Mouse (Mus musculus) left cerebral cortex, postnatal 10 days (tissue): ENCODE data around the gene Zrsr1. TPM values are rescaled to one million over a fixed set of nuclear protein-coding genes. Genes with fewer than 3 reads are reported as not detected.

Experiments
- DNase-seq, 2 experiments: peaks; one replicate each; pipeline ENCODE4 v3.0.0; 2021 to 2022; ENCODE audit warnings: low spot score in 2 of 2, mixed read lengths in 1 of 2; ENCODE audit errors: extremely low spot score in 1 of 2
- intact Hi-C: fragments of 180-260 bp; cut with DNase I; formaldehyde crosslinking; loops from one replicate; pipeline ENCODE4 v1.15.1; 2025
- total RNA-seq, 2 experiments: library from RNA; stranded (reverse); gene quantifications; 2 replicates each; pipeline ENCODE4 v1.2.3; 2021

Gene Zrsr1
- total RNA-seq, result 10 to 100 TPM; 46.9 to 50.4 TPM

DNA sequence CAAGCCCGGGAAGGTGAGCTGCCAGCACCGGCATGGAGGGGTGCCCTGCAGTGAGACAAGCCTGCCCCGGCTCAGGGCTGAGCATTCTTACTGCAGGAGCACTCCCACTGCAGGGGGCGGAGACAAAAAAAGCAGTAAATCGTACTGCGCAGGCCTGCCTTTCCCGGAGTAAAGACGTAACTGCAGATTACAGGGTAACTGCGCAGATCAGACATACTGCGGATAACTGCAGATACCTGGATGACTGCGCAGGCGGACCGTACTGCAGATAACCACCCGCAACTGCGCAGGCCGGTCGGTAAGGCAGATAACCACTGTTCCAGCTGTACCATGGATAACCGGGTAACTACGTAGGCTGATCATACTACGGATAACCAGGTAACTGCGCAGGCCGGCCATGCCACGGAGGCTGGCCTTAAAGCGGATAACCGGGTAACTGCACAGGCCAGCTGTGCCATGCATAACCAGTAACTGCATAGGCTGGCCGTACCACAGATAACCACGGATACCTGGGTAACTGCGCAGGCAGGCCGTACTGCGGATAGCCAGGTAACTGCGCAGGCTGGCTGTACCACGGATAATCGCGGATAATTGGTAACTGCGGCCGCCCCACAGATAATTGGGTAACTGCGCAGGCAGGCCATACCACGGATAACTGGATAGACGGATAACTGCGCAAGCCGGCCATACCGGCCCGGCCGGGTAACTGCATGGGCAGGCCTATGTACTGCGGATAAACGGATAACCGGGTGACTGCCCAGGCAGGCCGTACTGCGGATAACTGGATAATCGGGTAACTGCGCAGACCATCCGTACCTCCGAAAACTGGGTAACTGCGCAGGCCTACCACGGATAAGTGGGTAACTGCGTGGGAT, at the start of gene Zrsr1:
TSS of gene Zrsr1 (plus strand) at position 171 of the 875 bp plus-strand sequence.
- intact Hi-C loops, result loop anchor here (10.0 kb wide), 1 partner anchor 747 kb away; no protein-coding TSS in a partner anchor
- peak; percentile 58 to 76 for DNase-seq

- DNase-seq, result no peak
- intact Hi-C loops, result no loop called here
Measured at GRCm38 (mm10) chr11:22922546-22922945, 49.3 kb upstream of the Zrsr1 start.

GRCm38 (mm10) chr11:22923606-22924005, 48.2 kb upstream of the Zrsr1 start:
- no peak for DNase-seq
- intact Hi-C loops, result no loop called here

- intact Hi-C loops, result no loop called here
- DNase-seq, result no peak
Measured at GRCm38 (mm10) chr11:22928586-22929169, 43.1 kb upstream of the Zrsr1 start.

GRCm38 (mm10) chr11:22930129-22930528, 41.7 kb upstream of the Zrsr1 start:
- intact Hi-C loops, result no loop called here
- peak in 1 of 2 experiments; percentile 27 for DNase-seq

GRCm38 (mm10) chr11:22931320-22931905, 40.4 kb upstream of the Zrsr1 start:
- intact Hi-C loops, result no loop called here
- DNase-seq, result no peak

DNA sequence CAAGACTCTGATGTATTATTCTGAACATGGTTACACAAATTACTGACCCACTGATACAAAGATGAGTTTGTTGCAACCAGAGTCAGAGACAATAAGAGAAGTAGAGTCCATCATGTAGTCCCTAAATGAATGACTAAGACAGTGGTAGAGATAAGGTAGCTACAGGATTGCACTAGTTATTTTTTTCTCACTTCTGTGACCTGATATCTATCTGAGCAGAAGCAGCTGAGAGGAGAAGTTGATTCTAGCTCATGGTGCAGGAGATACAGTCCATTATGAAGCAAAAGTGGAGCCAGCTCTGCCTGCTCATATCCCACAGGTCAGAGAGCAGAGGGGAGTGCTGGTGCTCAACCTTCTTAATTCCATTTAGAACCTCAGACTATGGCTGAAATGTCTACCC, 39.6 kb upstream of the Zrsr1 start:
- intact Hi-C loops, result no loop called here
- DNase-seq, result no peak

- intact Hi-C loops, result no loop called here
- peak in 1 of 2 experiments; percentile 7 for DNase-seq
Measured at GRCm38 (mm10) chr11:22936446-22937125, 35.2 kb upstream of the Zrsr1 start.

DNA sequence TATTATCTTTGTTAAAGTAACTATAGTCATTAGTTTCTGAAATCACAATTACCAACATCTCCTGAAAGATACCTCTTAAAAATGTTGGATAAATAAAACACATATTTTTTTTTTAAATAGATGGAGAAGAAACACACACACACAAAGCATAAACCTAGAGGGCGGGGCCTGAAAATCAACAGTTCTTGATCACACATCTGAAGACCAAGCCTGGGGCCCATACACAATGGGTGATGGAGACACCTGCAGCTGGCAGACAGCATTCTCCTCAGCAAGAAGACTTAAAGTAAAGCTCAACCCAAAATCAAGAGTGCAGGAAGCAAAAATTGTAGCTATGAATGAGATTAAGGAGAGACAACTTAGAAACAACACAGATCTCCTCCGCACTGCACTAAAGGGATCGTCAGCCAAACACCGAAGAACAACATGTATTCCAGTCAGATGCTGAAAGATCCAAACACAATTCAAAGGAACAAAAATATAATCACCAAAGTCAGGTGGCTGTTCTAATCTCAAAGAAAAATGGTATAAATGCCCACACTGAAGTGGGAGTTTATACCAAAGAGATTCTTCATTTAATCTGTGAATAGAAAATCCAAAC, 34.0 kb upstream of the Zrsr1 start:
- DNase-seq, result no peak
- intact Hi-C loops, result no loop called here

GRCm38 (mm10) chr11:22938983-22939382, 32.8 kb upstream of the Zrsr1 start:
- DNase-seq, result no peak
- intact Hi-C loops, result no loop called here

DNA sequence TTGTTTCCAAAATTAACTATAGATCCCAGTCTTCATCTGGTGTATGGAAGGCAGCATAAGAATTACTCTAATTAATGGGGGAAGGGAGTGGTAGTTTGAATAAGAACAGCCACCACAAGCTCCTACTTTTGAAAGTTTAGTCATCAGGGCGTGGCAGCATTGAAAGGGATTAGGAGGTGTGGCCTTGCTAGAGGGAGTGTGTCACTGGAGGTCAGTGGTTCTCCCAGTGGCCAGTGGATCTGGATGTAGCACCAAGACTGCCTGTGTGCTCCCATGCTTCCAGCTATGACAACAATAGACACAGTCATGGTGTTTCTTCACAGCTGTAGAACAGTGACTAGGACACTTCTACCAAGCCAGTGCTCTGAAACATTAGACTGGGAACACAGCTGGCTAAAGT, 22.7 kb upstream of the Zrsr1 start:
- intact Hi-C loops, result no loop called here
- DNase-seq, result no peak

- no peak for DNase-seq
- intact Hi-C loops, result no loop called here
Measured at GRCm38 (mm10) chr11:22950131-22950530, 21.7 kb upstream of the Zrsr1 start.

DNA sequence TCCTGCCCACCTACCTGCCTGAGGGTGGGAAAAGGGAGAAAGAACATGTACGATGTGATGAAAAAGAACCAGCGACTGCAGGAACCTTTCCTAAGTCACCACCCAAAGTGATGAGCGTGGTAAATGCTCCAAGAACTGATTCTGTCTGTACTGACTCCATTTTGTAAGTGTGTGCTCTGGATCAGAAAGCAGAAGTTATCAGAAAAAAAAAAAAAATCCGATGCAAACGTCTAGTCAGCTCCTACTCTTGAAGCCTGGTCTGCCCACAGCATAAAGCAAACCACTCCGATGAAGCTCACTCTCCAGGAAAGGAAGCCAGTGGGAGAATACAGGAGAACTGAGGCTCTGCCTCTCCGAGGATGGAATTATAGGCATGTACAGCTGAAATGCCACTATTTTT, 19.1 kb upstream of the Zrsr1 start:
- DNase-seq, result no peak
- intact Hi-C loops, result no loop called here

GRCm38 (mm10) chr11:22956346-22956745, 15.5 kb upstream of the Zrsr1 start:
- no peak for DNase-seq
- intact Hi-C loops, result loop anchor here (5.0 kb wide), 1 partner anchor 94 kb away; the partner anchor contains the start of gene B3gnt2

DNA sequence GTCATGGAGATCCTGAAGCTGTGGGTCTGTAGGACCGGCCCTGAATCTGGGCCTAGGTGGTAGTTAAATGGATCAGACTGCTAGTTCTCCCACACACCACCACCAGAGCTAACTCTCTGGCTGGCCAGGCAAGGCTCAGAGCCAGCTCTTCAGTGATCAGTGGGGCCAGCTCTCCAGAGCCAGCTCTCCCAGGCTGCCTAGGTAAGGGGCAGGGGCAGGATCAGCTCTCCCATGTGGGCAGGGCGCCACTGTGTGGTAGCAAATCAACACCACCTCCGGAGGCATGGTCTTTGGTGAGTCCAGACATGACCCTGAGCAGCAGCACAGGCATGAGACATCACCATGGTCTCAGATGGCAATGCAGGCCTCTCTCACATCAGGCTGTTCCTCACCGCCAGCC, 15.0 kb upstream of the Zrsr1 start:
- intact Hi-C loops, result loop anchor here (5.0 kb wide), 1 partner anchor 95 kb away; the partner anchor contains the start of gene B3gnt2

GRCm38 (mm10) chr11:22957791-22958374, 13.9 kb upstream of the Zrsr1 start:
- intact Hi-C loops, result loop anchor here (5.0 kb wide), 1 partner anchor 96 kb away; the partner anchor contains the start of gene B3gnt2
- DNase-seq, result no peak

More for the DNA sequence above, 15.0 kb upstream of the Zrsr1 start:
- peak in 1 of 2 experiments; percentile 76 for DNase-seq

DNA sequence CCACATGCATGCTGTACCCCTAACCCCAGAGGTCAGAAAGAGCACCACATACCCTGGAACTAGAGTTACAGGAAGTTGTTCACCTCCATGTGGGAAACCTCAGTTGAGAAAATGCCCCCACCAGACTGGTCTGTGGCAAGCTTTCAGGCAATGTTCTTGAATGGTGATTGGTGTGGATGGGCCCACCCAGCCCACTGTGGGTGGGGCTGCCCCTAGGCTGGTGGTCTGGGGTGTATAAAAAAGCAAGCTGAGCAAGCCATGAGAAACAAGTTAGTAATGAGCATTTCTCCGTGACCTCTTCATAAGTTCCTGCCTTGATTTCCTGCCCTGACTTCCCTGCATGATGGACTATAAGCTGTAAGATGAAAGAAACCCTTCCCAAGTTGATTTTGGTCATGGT, 9.7 kb upstream of the Zrsr1 start:
- intact Hi-C loops, result no loop called here
- no peak for DNase-seq

DNA sequence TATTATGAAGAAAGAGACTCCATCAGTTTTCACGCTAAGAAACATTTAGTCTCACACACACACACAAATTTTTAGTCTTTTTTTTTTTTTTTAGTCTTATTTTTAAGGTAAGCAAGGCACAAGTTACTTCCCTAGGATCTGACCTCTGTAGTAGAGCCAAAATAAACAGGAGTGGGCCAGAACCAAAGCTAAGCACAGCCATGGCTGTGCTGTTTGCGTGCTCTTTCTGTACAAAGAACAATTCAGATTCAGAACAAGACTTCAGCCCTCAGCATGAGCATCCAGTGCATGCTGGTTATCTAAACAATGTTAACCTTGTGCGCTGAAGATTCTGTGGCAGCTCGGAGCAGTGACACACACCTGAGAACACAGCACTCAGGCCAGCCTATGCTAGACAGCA, 7.4 kb upstream of the Zrsr1 start:
- intact Hi-C loops, result no loop called here
- peak in 1 of 2 experiments; percentile 26 for DNase-seq
